Mouse (Mus musculus): Measurements from ENCODE around the gene Nrg4. TPM values are rescaled to one million over a fixed set of nuclear protein-coding genes. Genes with fewer than 3 reads are reported as not detected.

Nrg4 gene
- total and polyA plus RNA-seq, 3 experiments: 0.81 to 1.7 (median 1.2) TPM

GRCm38 (mm10) chr9:55277562-55277961 is 49.1 kb downstream of the Nrg4 start:
- Histone ChIP-seq H3K9me3 (replicated peaks; ENCODE audit: low read length) (no peaks in the 10 kb centered on the region), H3K27me3 (replicated peaks) (no peaks in the 10 kb centered on the region), H3K9ac (ENCODE audit: insufficient read depth, low read depth) (no peak overlapping the region), H3K36me3 (replicated peaks in 1 of 2; ENCODE audit: control insufficient read depth in 1 of 2, insufficient read depth in 1 of 2, low read length in 1 of 2) (no peaks in the 10 kb centered on the region), H3K4me2 (ENCODE audit: insufficient read depth, low read depth, poor library complexity, severe bottlenecking) (no peak overlapping the region), H3K4me3 (replicated peaks in 1 of 3; ENCODE audit: low read depth in 2 of 3, low read length in 2 of 3, poor library complexity in 1 of 3) (no peak overlapping the region), H3K79me2 (replicated peaks; ENCODE audit: control insufficient read depth, extremely low read depth, insufficient read depth, poor library complexity, severe bottlenecking) (no peaks in the 10 kb centered on the region), H3K4me1 (ENCODE audit: control insufficient read depth in 1 of 2, insufficient read depth in 2 of 2) (no peaks in the 10 kb centered on the region), H3K27ac (ENCODE audit: insufficient read depth, low read depth) (no peak overlapping the region)
- dilution Hi-C loops (cut with MboI; ENCODE audit: extremely low pct_ligation_motif_present, extremely low pct_unique_long_range_greater_than_20kb, low sequenced_read_pairs) (no loop called here), in situ Hi-C loops (cut with MboI; ENCODE audit: low pct_ligation_motif_present, low pct_unique_long_range_greater_than_20kb, low sequenced_read_pairs) (loop anchor here (25.0 kb wide), 1 partner anchor 240 kb away; the partner anchor contains the start of genes Chrna3 and Chrnb4)
- no peak for TF ChIP-seq ZNF384 (IDR thresholded peaks at IDR 0.05; ENCODE audit: low read depth, low read length)
- no peak for TF ChIP-seq MAFK (IDR thresholded peaks at IDR 0.05; ENCODE audit: insufficient replicate concordance, low read length)
- no peak for TF ChIP-seq MAZ (IDR thresholded peaks at IDR 0.05; ENCODE audit: low read depth, low read length)
- TF ChIP-seq ZKSCAN1 (IDR thresholded peaks at IDR 0.05; ENCODE audit: borderline replicate concordance, low read depth, low read length): no peak
- TF ChIP-seq RAD21 (IDR thresholded peaks at IDR 0.05; ENCODE audit: low read depth, low read length): no peak
- no peak for TF ChIP-seq CHD1 (IDR thresholded peaks at IDR 0.05; ENCODE audit: low read depth, low read length)
- no peak for TF ChIP-seq TCF12 (IDR thresholded peaks at IDR 0.05; ENCODE audit: low read depth, low read length)
- TF ChIP-seq KAT2A (IDR thresholded peaks at IDR 0.05; ENCODE audit: insufficient replicate concordance, low read length): no peak
- TF ChIP-seq CHD2 (IDR thresholded peaks at IDR 0.05; ENCODE audit: low read length): no peak
- no peak for TF ChIP-seq POLR2AphosphoS2 (IDR thresholded peaks at IDR 0.05; ENCODE audit: low read depth, low read length)
- no peak for TF ChIP-seq ETS1 (conservative IDR thresholded peaks at IDR 0.05; ENCODE audit: low read depth, low read length)
- TF ChIP-seq EP300 (IDR thresholded peaks at IDR 0.05; ENCODE audit: low read length): no peak
- no peak for TF ChIP-seq IRF4 (IDR thresholded peaks at IDR 0.05; ENCODE audit: low read depth, low read length)
- DNase-seq (ENCODE audit: extremely low read depth): no peak

- dilution Hi-C loops (cut with MboI; ENCODE audit: extremely low pct_ligation_motif_present, extremely low pct_unique_long_range_greater_than_20kb, low sequenced_read_pairs): no loop called here
- in situ Hi-C loops (cut with MboI; ENCODE audit: low pct_ligation_motif_present, low pct_unique_long_range_greater_than_20kb, low sequenced_read_pairs): no loop called here
- no peaks in the 10 kb centered on the region for H3K9me3 ChIP-seq (replicated peaks; ENCODE audit: low read length)
- DNase-seq (ENCODE audit: extremely low read depth): no peak
- H3K79me2 ChIP-seq (replicated peaks; ENCODE audit: control insufficient read depth, extremely low read depth, insufficient read depth, poor library complexity, severe bottlenecking): no peaks in the 10 kb centered on the region
- H3K36me3 ChIP-seq (replicated peaks in 1 of 2; ENCODE audit: control insufficient read depth in 1 of 2, insufficient read depth in 1 of 2, low read length in 1 of 2): no peaks in the 10 kb centered on the region
- H3K4me3 ChIP-seq (replicated peaks in 1 of 3; ENCODE audit: low read depth in 2 of 3, low read length in 2 of 3, poor library complexity in 1 of 3): no peak overlapping the region
- peaks cover 0 to 4% of the 10 kb centered on the region in 2 experiments; a peak in 2 of 4 replicates for H3K4me1 ChIP-seq (ENCODE audit: control insufficient read depth in 1 of 2, insufficient read depth in 2 of 2)
- H3K9ac ChIP-seq (ENCODE audit: insufficient read depth, low read depth): no peak overlapping the region
- no peak overlapping the region for H3K27ac ChIP-seq (ENCODE audit: insufficient read depth, low read depth)
- no peak for TF ChIP-seq HCFC1 (IDR thresholded peaks at IDR 0.05; ENCODE audit: low read depth, low read length)
- no peak for TF ChIP-seq CTCF (conservative IDR thresholded peaks at IDR 0.05 in 1 of 2, IDR thresholded peaks at IDR 0.05 in 1 of 2; ENCODE audit: low read depth in 2 of 2, low read length in 2 of 2)
- TF ChIP-seq MAFK (IDR thresholded peaks at IDR 0.05; ENCODE audit: insufficient replicate concordance, low read length): no peak
- no peak for TF ChIP-seq CHD2 (IDR thresholded peaks at IDR 0.05; ENCODE audit: low read length)
- no peak for TF ChIP-seq RCOR1 (conservative IDR thresholded peaks at IDR 0.05; ENCODE audit: low read depth, low read length)
- TF ChIP-seq GABPA (IDR thresholded peaks at IDR 0.05; ENCODE audit: insufficient replicate concordance, low read depth, low read length): no peak
- no peak for TF ChIP-seq SMC3 (IDR thresholded peaks at IDR 0.05; ENCODE audit: low read depth, low read length)
- no peak for TF ChIP-seq E2F4 (IDR thresholded peaks at IDR 0.05; ENCODE audit: insufficient replicate concordance, low read depth, low read length)
- TF ChIP-seq SIN3A (IDR thresholded peaks at IDR 0.05; ENCODE audit: low read length): no peak
- no peak for TF ChIP-seq POLR2AphosphoS2 (IDR thresholded peaks at IDR 0.05; ENCODE audit: low read depth, low read length)
- TF ChIP-seq TCF12 (IDR thresholded peaks at IDR 0.05; ENCODE audit: low read depth, low read length): no peak
- no peak for TF ChIP-seq PAX5 (IDR thresholded peaks at IDR 0.05; ENCODE audit: low read length)
- no peak for TF ChIP-seq POLR2A (IDR thresholded peaks at IDR 0.05; ENCODE audit: low read depth, low read length)
- TF ChIP-seq NRF1 (IDR thresholded peaks at IDR 0.05; ENCODE audit: low read depth, low read length): no peak
- no peak for TF ChIP-seq ZKSCAN1 (IDR thresholded peaks at IDR 0.05; ENCODE audit: borderline replicate concordance, low read depth, low read length)
- H3K27me3 ChIP-seq (replicated peaks): no peaks in the 10 kb centered on the region
- no peak overlapping the region for H3K4me2 ChIP-seq (ENCODE audit: insufficient read depth, low read depth, poor library complexity, severe bottlenecking)
Observed at GRCm38 (mm10) chr9:55273906-55274305, 52.7 kb downstream of the Nrg4 start.
